Mouse (Mus musculus) heart, postnatal 0 days (tissue): ENCODE measurements around the gene Adra2b.

Experiments
- CTCF ChIP-seq: IDR thresholded peaks from 2 replicates; pipeline ENCODE4 v1.5.1; 2016; ENCODE audit warnings: antibody characterized with exemption, control low read depth, low read depth
- EP300 ChIP-seq: IDR thresholded peaks from 2 replicates; pipeline ENCODE4 v1.6.1; 2016; ENCODE audit warnings: antibody characterized with exemption, low read depth

- TF ChIP-seq CTCF (no peak), EP300 (no peak)
These were observed 12.1 kb downstream of the Adra2b start for GRCm38 (mm10) chr2:127375087-127375486.
